Mouse (Mus musculus) frontal cortex, adult 2 months (tissue): ENCODE measurements around the gene Herpud2. TPM values are rescaled to one million over a fixed set of nuclear protein-coding genes. Genes with fewer than 3 reads are reported as not detected.
A peak's percentile ranks its signal among the peaks of the same experiment; 100 is the strongest.

Experiments used
- DNase-seq, 2 experiments: peaks; one replicate each; pipeline ENCODE4 v3.0.0; 2022; ENCODE audit warnings: low spot score in 1 of 2; ENCODE audit errors: extremely low spot score in 1 of 2
- polyA plus RNA-seq: library from polyadenylated mRNA; depleted of rRNA; stranded (reverse); fragments of >200 nt; gene quantifications from 2 replicates; pipeline ENCODE4 v1.2.3, GENCODE M21; 2012; rRNA removed

Gene Herpud2
- 40.5 and 41.4 TPM in 2 replicates for polyA plus RNA-seq

- peak; percentile 86 to 91 for DNase-seq
Observed at GRCm38 (mm10) chr9:25151611-25152241, at the start of gene Herpud2. Gene Herpud2, minus strand, starts transcription at chr9:25151820.

GRCm38 (mm10) chr9:25200987-25201386 lies 49.4 kb upstream of the Herpud2 start:
- no peak for DNase-seq

GRCm38 (mm10) chr9:25200148-25200547 lies 48.5 kb upstream of the Herpud2 start:
- DNase-seq: no peak

GRCm38 (mm10) chr9:25196746-25197145 lies 45.1 kb upstream of the Herpud2 start:
- DNase-seq: no peak

GRCm38 (mm10) chr9:25191612-25192011 lies 40.0 kb upstream of the Herpud2 start:
- DNase-seq: no peak

GRCm38 (mm10) chr9:25186501-25186900 lies 34.9 kb upstream of the Herpud2 start:
- no peak for DNase-seq

GRCm38 (mm10) chr9:25185854-25186253 lies 34.2 kb upstream of the Herpud2 start:
- no peak for DNase-seq

GRCm38 (mm10) chr9:25184606-25185005 lies 33.0 kb upstream of the Herpud2 start:
- no peak for DNase-seq

GRCm38 (mm10) chr9:25178066-25178465 lies 26.4 kb upstream of the Herpud2 start:
- DNase-seq: no peak

- DNase-seq: no peak
Observed at GRCm38 (mm10) chr9:25177201-25177600, 25.6 kb upstream of the Herpud2 start.

- no peak for DNase-seq
Observed at GRCm38 (mm10) chr9:25176562-25176961, 24.9 kb upstream of the Herpud2 start.

GRCm38 (mm10) chr9:25175978-25176377 lies 24.4 kb upstream of the Herpud2 start:
- DNase-seq: no peak

- DNase-seq: peak; percentile 84 to 88
Observed at GRCm38 (mm10) chr9:25175039-25175442, 23.4 kb upstream of the Herpud2 start.

GRCm38 (mm10) chr9:25174614-25175013 lies 23.0 kb upstream of the Herpud2 start:
- DNase-seq: no peak

GRCm38 (mm10) chr9:25173171-25173570 lies 21.6 kb upstream of the Herpud2 start:
- DNase-seq: no peak

- no peak for DNase-seq
Observed at GRCm38 (mm10) chr9:25169626-25170025, 18.0 kb upstream of the Herpud2 start.

GRCm38 (mm10) chr9:25167458-25168084 lies 16.0 kb upstream of the Herpud2 start:
- DNase-seq: peak in 1 of 2 experiments; percentile 88

- no peak for DNase-seq
Observed at GRCm38 (mm10) chr9:25158218-25158617, 6.6 kb upstream of the Herpud2 start.

GRCm38 (mm10) chr9:25156377-25156776 lies 4.8 kb upstream of the Herpud2 start:
- DNase-seq: no peak

GRCm38 (mm10) chr9:25153066-25153465 lies 1.4 kb upstream of the Herpud2 start:
- no peak for DNase-seq

GRCm38 (mm10) chr9:25152457-25152856 lies 837 bp upstream of the Herpud2 start:
- no peak for DNase-seq
